Comparison of ENCODE assay signal across 8 mouse cellular contexts in genomic region chr11:90391271-90392185, GRCm38 (mm10). TPM values are rescaled to one million over a fixed set of nuclear protein-coding genes. Genes with fewer than 3 reads are reported as not detected.
A peak's percentile ranks its signal among the peaks of the same experiment; 100 is the strongest.
DNase-seq lines count a peak whose midpoint lies in the region; ATAC-seq lines count a peak whose summit lies in the region.

No protein-coding gene starts in this region.

- no peak for ATAC-seq in kidney, embryonic 14.5 days (ENCODE audit: low FRiP score, low TSS enrichment)
- ATAC-seq in embryonic facial prominence, embryonic 13.5 days (ENCODE audit: insufficient number of reproducible peaks, insufficient read depth, low FRiP score, low TSS enrichment, low read depth), result no peak
- no peak for ATAC-seq in intestine, embryonic 16.5 days
- no peak for ATAC-seq in neural tube, embryonic 13.5 days (ENCODE audit: low read depth)

- H3K36me3 ChIP-seq in kidney, embryonic 14.5 days (ENCODE audit: control insufficient read depth, insufficient read depth, low read length), result no peaks in the 10 kb centered on the region
- peaks cover 4% of the 10 kb centered on the region; the same call in 1 of the 2 replicates for H3K36me3 ChIP-seq in embryonic facial prominence, embryonic 13.5 days
- H3K36me3 ChIP-seq in intestine, embryonic 16.5 days (ENCODE audit: control insufficient read depth, insufficient read depth, low read length), result no peaks in the 10 kb centered on the region
- H3K36me3 ChIP-seq in neural tube, embryonic 13.5 days, result no peaks in the 10 kb centered on the region

- peak overlapping the region; percentile 48 for H3K4me3 ChIP-seq in kidney, embryonic 14.5 days (ENCODE audit: low read length)
- peak overlapping the region; percentile 56 for H3K4me3 ChIP-seq in embryonic facial prominence, embryonic 13.5 days
- H3K4me3 ChIP-seq in intestine, embryonic 16.5 days (ENCODE audit: low read length), result peak overlapping the region; percentile 52
- H3K4me3 ChIP-seq in neural tube, embryonic 13.5 days, result peak overlapping the region; percentile 53

- H3K27ac ChIP-seq in kidney, embryonic 14.5 days (ENCODE audit: low read depth, low read length), result no peak overlapping the region
- H3K27ac ChIP-seq in embryonic facial prominence, embryonic 13.5 days, result no peak overlapping the region
- H3K27ac ChIP-seq in intestine, embryonic 16.5 days (ENCODE audit: low read length), result no peak overlapping the region
- no peak overlapping the region for H3K27ac ChIP-seq in neural tube, embryonic 13.5 days (replicated peaks)

- no peaks in the 10 kb centered on the region for H3K9me3 ChIP-seq in kidney, embryonic 14.5 days (ENCODE audit: control insufficient read depth, low read length)
- H3K9me3 ChIP-seq in embryonic facial prominence, embryonic 13.5 days, result no peaks in the 10 kb centered on the region
- H3K9me3 ChIP-seq in intestine, embryonic 16.5 days (ENCODE audit: control insufficient read depth, low read length), result no peaks in the 10 kb centered on the region
- no peaks in the 10 kb centered on the region for H3K9me3 ChIP-seq in neural tube, embryonic 13.5 days

- H3K27me3 ChIP-seq in kidney, embryonic 14.5 days (ENCODE audit: control insufficient read depth, insufficient read depth, low read length), result peaks cover 22% of the 10 kb centered on the region; the same call in 1 of the 2 replicates
- peaks cover 40% of the 10 kb centered on the region for H3K27me3 ChIP-seq in embryonic facial prominence, embryonic 13.5 days
- H3K27me3 ChIP-seq in intestine, embryonic 16.5 days (replicated peaks; ENCODE audit: control insufficient read depth, insufficient read depth, low read length), result peaks cover 10% of the 10 kb centered on the region; the same call in 1 of the 2 replicates
- H3K27me3 ChIP-seq in neural tube, embryonic 13.5 days, result peaks cover 51% of the 10 kb centered on the region

- H3K4me1 ChIP-seq in kidney, embryonic 14.5 days (ENCODE audit: control insufficient read depth, insufficient read depth, low read length), result peaks cover 17% of the 10 kb centered on the region; the same call in 1 of the 2 replicates
- peaks cover 30% of the 10 kb centered on the region for H3K4me1 ChIP-seq in embryonic facial prominence, embryonic 13.5 days
- H3K4me1 ChIP-seq in intestine, embryonic 16.5 days (ENCODE audit: control insufficient read depth, insufficient read depth, low read length), result peaks cover 13% of the 10 kb centered on the region
- peaks cover 28% of the 10 kb centered on the region for H3K4me1 ChIP-seq in neural tube, embryonic 13.5 days (replicated peaks)

- 10% methylated on average over 14 of the region's 14 CpGs for WGBS in kidney, embryonic 14.5 days
- WGBS in embryonic facial prominence, embryonic 13.5 days, result 8% methylated on average over 14 of the region's 14 CpGs
- 26% methylated on average over 14 of the region's 14 CpGs for WGBS in intestine, embryonic 16.5 days
- WGBS in neural tube, embryonic 13.5 days, result 13% methylated on average over 14 of the region's 14 CpGs

- H3K9ac ChIP-seq in kidney, embryonic 14.5 days (ENCODE audit: low read depth, low read length), result no peak overlapping the region
- no peak overlapping the region for H3K9ac ChIP-seq in embryonic facial prominence, embryonic 13.5 days
- peak overlapping the region; percentile 39 for H3K9ac ChIP-seq in intestine, embryonic 16.5 days (ENCODE audit: low read depth, low read length)
- peak overlapping the region; percentile 48; the same call in 1 of the 2 replicates for H3K9ac ChIP-seq in neural tube, embryonic 13.5 days

- intact Hi-C loops in left cerebral cortex, postnatal 10 days (cut with DNase I), result loop anchor here (2.0 kb wide), 1 partner anchor 25 kb away; no protein-coding TSS in a partner anchor

- peak overlapping the region; percentile 95 for H3K4me2 ChIP-seq in kidney, embryonic 14.5 days (replicated peaks; ENCODE audit: low read depth, low read length)
- peak overlapping the region; percentile 93 for H3K4me2 ChIP-seq in embryonic facial prominence, embryonic 13.5 days
- H3K4me2 ChIP-seq in intestine, embryonic 16.5 days (ENCODE audit: low read depth, low read length), result peak overlapping the region; percentile 96
- H3K4me2 ChIP-seq in neural tube, embryonic 13.5 days, result peak overlapping the region; percentile 96

- DNase-seq in kidney, postnatal 10 days, result no peak
- no peak for DNase-seq in thymus, postnatal 36 days
- no peak for DNase-seq in left cerebral cortex, postnatal 10 days (ENCODE audit: extremely low spot score in 1 of 2, low spot score in 2 of 2)
- no peak for DNase-seq in adrenal gland, postnatal 25 days

RNA-seq across cellular contexts. Expression of gene Hlf, which starts 0.8 kb away (rescaled TPM):
- polyA plus RNA-seq in kidney, embryonic 14.5 days (2014; fragmentation: Nextera tagmentation; extraction: Ambion mirVana), result 1.5 and 1.7 TPM in 2 replicates
- polyA plus RNA-seq in embryonic facial prominence, embryonic 13.5 days (2015; fragmentation: Nextera tagmentation; extraction: Ambion mirVana), result 8.8 and 9.5 TPM in 2 replicates
- polyA plus RNA-seq in intestine, embryonic 16.5 days (2015; fragmentation: Nextera tagmentation; extraction: Ambion mirVana), result 0.79 and 2.1 TPM in 2 replicates
- polyA plus RNA-seq in neural tube, embryonic 13.5 days (2015; fragmentation: Nextera tagmentation; extraction: Ambion mirVana), result 3.3 TPM in 2 replicates
- 10 to 100 TPM; 49.4 to 49.5 TPM for total RNA-seq in left cerebral cortex, postnatal 10 days (2021)
- 17.9 and 22.8 TPM in 2 replicates for total RNA-seq in adrenal gland, postnatal 25 days (2021)

Comparison
In these comparisons a context has a peak if more than half of its experiments do, and no peak if none do; other contexts are left out.
1. H3K9ac ChIP-seq: peak in intestine, embryonic 16.5 days (single experiment) and neural tube, embryonic 13.5 days (single experiment); none in kidney, embryonic 14.5 days (single experiment) and embryonic facial prominence, embryonic 13.5 days (single experiment).
2. Peak in every context shown above with its lines, with median percentiles within 50 percentile points of each other: H3K4me2 ChIP-seq and H3K4me3 ChIP-seq.